Mouse (Mus musculus) stomach, adult 2 months (tissue): ENCODE measurements around the gene Sema4g. TPM values are rescaled to one million over a fixed set of nuclear protein-coding genes. Genes with fewer than 3 reads are reported as not detected.

ENCODE experiments used
- polyA plus RNA-seq: library from polyadenylated mRNA; depleted of rRNA; stranded (reverse); fragments of >200 nt; gene quantifications from 2 replicates; pipeline ENCODE4 v1.2.3, GENCODE M21; 2012; rRNA removed

Gene Sema4g
- 15.0 and 22.8 TPM in 2 replicates for polyA plus RNA-seq

DNA sequence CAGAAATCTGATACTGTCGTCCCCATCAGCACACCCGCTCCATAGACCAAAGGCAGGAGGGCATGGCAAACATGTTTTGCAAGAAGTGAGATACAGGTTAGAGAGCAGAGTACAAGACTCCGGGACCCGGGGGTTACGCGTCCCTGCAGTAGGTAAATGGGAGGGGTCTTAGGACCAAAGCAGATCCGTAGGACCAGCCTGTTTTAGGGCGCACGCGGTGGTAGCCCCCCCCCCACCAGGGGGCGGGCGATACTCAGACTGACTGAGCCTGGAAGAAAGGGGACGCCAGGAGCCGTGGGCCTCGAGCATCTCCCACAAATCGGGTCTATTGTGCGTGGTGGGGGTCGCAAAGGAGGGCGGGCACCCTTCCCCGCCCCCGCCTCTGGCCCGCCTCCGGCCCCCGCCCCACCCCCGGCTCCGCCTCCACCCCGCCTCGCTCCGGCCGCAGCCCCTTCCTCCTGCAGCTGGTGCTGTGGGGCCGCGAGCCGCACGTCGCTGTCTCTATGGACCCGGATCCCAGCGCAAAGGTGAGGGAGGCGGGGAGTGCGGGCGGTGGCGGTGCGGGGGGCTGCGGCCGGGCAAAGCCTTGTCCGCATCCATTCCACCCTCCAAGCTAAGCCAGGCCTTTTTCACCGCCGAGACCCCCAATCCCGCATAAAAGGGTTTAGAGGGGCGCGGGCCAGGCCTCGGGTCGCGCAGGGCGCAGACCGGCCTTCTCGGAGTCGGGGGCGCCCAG, at the start of gene Sema4g:
Gene Sema4g (plus strand): TSS at position 271 of the 736 bp plus-strand sequence.

DNA sequence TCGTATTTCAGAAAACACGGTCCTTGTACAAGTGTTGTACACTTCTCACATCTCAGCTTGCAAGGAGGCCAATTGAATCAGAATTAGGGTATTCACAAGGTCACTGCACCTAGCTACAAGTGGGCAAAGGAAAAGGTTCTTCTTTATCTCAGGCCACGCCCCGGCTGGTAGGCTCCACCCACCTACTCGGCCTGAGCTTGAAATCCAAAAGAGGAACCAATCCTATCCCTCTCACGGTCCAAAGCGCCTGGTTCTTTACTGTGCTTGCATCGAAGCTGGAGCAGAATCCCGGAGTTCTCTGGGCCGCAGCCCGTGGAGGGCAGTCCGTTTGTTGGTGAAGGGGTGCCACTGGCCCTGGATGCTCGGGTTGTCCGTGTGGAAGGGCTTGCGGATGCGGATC, 16.5 kb downstream of the Sema4g start, which contains the start of gene Twnk:
Gene Twnk (plus strand): TSS at position 220 of the 400 bp plus-strand sequence.

DNA sequence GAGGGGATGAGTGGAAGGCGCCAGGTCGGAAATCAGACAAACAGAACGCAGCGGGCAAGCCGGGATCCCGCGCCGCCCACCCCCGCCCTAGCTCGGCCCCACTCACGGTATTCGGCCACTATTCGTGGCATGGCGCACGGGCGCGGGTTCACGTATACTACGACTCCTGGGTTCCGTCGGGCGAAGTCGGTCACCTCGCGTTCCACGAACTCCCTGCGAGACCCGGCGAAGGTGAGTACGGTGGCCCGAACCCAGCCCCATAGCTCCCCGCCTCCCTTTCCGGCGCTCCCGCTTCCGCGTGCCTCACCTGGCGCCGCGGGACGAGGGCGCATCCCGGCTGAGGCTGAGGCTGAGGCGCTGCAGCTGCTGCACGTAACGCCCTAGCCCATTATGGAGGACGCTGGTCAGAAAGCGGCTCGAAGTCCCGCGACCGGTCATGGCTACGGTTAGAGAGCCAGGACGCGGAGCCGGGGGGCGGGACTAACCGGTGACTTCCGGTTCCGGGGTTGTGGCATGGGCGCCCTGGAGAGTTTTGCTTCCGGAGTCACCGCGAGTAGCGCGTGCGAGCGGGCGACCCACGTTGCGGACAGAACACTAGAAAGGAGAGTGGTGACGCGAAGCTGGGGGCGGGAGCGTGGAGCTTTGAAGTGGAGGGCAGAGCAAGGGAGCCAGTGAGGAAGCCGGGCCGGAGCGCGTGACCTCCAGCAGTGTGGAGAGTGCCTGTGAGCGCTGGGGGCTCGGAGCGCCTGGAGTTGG, 17.2 kb downstream of the Sema4g start, which contains the start of gene Mrpl43:
Gene Mrpl43 (minus strand): TSS at position 486 of the 756 bp plus-strand sequence.

DNA sequence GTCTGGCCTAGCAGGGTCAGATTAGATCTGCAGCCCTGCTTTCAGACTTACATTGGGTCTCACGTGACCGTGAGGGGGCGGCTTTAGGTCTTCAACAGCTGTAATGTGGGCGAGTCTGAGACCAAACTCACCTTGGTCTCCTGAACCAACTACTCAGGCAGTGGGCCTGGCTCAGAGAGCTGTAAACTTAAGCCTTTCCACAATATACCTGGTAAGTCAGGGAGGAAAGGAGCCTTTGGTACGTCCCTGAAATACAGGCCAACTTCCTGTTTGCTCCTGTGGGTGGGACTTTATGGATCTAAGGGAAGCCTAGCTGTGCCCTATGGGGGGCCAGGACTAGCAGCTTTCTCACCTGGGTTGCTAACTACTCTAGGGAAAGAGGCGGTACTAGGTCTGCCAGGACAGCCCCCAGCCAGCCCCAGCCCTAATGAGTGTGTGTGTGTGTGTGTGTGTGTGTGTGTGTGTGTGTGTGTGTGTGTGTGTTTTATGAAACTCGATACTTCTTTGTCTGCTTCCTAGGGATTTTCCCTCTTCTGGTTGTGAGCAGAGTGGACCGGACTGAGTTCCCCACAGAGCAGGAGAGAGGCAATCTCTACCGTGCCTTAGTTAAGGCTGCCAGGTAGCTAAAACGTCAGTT, 25.6 kb downstream of the Sema4g start, which contains the start of gene Lzts2:
Gene Lzts2 (plus strand): TSS at position 80 of the 637 bp plus-strand sequence.

DNA sequence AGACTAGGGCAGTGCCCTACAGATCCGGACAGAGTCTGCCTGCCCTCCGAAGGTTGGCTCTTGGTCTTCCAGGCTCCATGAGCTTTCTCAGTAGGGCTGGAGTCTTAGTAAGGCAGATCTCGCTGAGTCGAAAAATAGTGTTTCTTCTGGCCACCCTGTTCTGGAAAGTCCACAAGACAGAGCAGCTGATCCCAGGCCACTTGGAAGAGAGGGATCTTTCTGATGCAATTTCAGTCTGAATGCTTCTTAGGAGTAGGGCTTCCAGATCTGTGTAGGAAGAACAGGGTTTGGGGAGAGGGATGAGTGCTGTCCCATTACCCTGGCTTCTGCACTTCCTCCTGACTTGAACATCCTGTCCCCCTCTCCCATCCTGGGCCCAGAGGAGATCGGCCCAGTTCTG, 56.8 kb downstream of the Sema4g start, which contains the start of gene Pdzd7:
Gene Pdzd7 (minus strand): TSS at position 67 of the 400 bp plus-strand sequence.

DNA sequence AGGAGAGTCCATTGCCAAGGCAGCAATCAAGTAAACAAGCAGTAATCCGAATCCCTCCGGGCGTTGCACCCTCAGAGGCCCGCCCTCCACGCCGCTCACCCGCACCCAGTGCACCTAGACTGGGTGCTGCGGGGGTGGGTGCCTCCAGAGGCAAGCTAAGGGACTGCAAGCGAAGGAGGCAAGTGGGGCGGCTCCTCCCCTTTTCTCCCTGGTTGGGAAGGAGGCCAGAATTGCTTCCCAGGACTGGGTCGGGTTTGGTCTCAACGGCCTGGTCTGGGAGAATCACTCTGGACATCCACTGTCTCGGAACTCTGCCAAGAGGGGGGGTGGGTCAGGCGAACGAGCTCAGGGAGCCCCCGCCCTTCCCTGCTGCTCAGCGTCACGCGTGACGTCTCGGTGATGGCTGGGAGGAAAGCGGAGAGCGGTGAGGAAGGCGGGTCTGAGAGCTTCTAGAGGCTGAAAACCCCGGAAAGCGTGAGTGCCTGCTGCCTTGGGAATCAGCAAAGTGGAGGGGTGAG, 58.6 kb downstream of the Sema4g start, which contains the start of gene Sfxn3:
Gene Sfxn3 (plus strand): TSS at position 87 of the 518 bp plus-strand sequence.

Other genes with a start within 250 kb of the Sema4g start
- gene Pax2, start 233.1 kb upstream of the Sema4g start, polyA plus RNA-seq, result not detected in 2 replicates
- 9.9 and 14.2 TPM in 2 replicates for gene Slf2, start 58.0 kb upstream of the Sema4g start, polyA plus RNA-seq
- gene Twnk, start 16.6 kb downstream of the Sema4g start, polyA plus RNA-seq, result 2.2 and 2.3 TPM in 2 replicates
- 76.7 and 110 TPM in 2 replicates for gene Mrpl43, start 17.3 kb downstream of the Sema4g start, polyA plus RNA-seq
- gene Lzts2, start 25.3 kb downstream of the Sema4g start, polyA plus RNA-seq, result 103 and 131 TPM in 2 replicates
- gene Pdzd7, start 56.6 kb downstream of the Sema4g start, polyA plus RNA-seq, result 2.9 and 3.2 TPM in 2 replicates
- 22.8 and 22.9 TPM in 2 replicates for gene Sfxn3, start 58.4 kb downstream of the Sema4g start, polyA plus RNA-seq
- 5.0 and 6.8 TPM in 2 replicates for gene Kazald1, start 86.1 kb downstream of the Sema4g start, polyA plus RNA-seq
- gene Tlx1, start 161.6 kb downstream of the Sema4g start, polyA plus RNA-seq, result 0.03 TPM in 1 of 2 replicates, not detected in the other
- 0.03 and 0.08 TPM in 2 replicates for gene Lbx1, start 246.7 kb downstream of the Sema4g start, polyA plus RNA-seq